Mouse (Mus musculus) sigmoid colon, adult 10 weeks (tissue): ENCODE results near the gene Olfr891. TPM values are rescaled to one million over a fixed set of nuclear protein-coding genes. Genes with fewer than 3 reads are reported as not detected.

Experiments used
- polyA plus RNA-seq: library from polyadenylated mRNA; stranded (reverse); fragments of 350-450 nt; fragmentation: Illumina TruSeq; extraction: RNeasy Lipid Tissue Mini Kit (QIAGEN cat#74804); gene quantifications from one replicate; pipeline ENCODE4 v1.2.3, GENCODE M21; 2014; ENCODE audit warnings: low read depth, low replicate concordance

The Olfr891 gene
- polyA plus RNA-seq = not detected

GRCm38 (mm10) chr9:38180721-38181120 lies at the start of gene Olfr891:
TSS of gene Olfr891 (minus strand) at chr9:38180821.

GRCm38 (mm10) chr9:38217755-38218154 lies 37.1 kb upstream of the Olfr891 start, which contains the start of gene Olfr894:
TSS of gene Olfr894 (plus strand) at chr9:38218055.

GRCm38 (mm10) chr9:38208065-38208464 lies 27.4 kb upstream of the Olfr891 start, which contains the start of gene Olfr893:
TSS of gene Olfr893 (plus strand) at chr9:38208365.

GRCm38 (mm10) chr9:38142217-38142616 lies 38.4 kb downstream of the Olfr891 start, which contains the start of gene Olfr890:
TSS of gene Olfr890 (plus strand) at chr9:38142517.

Other genes starting within 250 kb of the Olfr891 start
- not detected for gene Olfr881, start 189.0 kb downstream of the Olfr891 start, polyA plus RNA-seq
- gene Olfr883, start 155.0 kb downstream of the Olfr891 start, polyA plus RNA-seq = not detected
- not detected for gene Olfr884, start 134.3 kb downstream of the Olfr891 start, polyA plus RNA-seq
- not detected for gene Olfr885, start 119.5 kb downstream of the Olfr891 start, polyA plus RNA-seq
- not detected for gene Olfr887, start 96.7 kb downstream of the Olfr891 start, polyA plus RNA-seq
- not detected for gene Olfr888, start 72.7 kb downstream of the Olfr891 start, polyA plus RNA-seq
- not detected for gene Olfr889, start 65.6 kb downstream of the Olfr891 start, polyA plus RNA-seq
- not detected for gene Olfr890, start 38.3 kb downstream of the Olfr891 start, polyA plus RNA-seq
- not detected for gene Olfr893, start 27.5 kb upstream of the Olfr891 start, polyA plus RNA-seq
- gene Olfr894, start 37.2 kb upstream of the Olfr891 start, polyA plus RNA-seq = not detected
- gene Olfr143, start 72.0 kb upstream of the Olfr891 start, polyA plus RNA-seq = not detected
- not detected for gene Olfr895, start 87.0 kb upstream of the Olfr891 start, polyA plus RNA-seq
- gene Olfr896-ps1, start 110.3 kb upstream of the Olfr891 start, polyA plus RNA-seq = not detected
- not detected for gene Olfr25, start 148.2 kb upstream of the Olfr891 start, polyA plus RNA-seq
- not detected for gene Olfr898, start 167.6 kb upstream of the Olfr891 start, polyA plus RNA-seq
- not detected for gene Olfr250, start 186.1 kb upstream of the Olfr891 start, polyA plus RNA-seq
- gene Olfr251, start 196.3 kb upstream of the Olfr891 start, polyA plus RNA-seq = not detected
- gene Olfr147, start 220.9 kb upstream of the Olfr891 start, polyA plus RNA-seq = not detected
- gene Olfr901, start 248.6 kb upstream of the Olfr891 start, polyA plus RNA-seq = not detected